Mouse (Mus musculus) bone marrow, adult 2 months (tissue): ENCODE results near the gene Rnf168. TPM values are rescaled to one million over a fixed set of nuclear protein-coding genes. Genes with fewer than 3 reads are reported as not detected.
"Not testable (repeated sequence)": the region's sequence is repeated elsewhere in the genome, so short reads cannot be mapped to it uniquely, and the experiment has no call there.

Experiments
- H3K27ac ChIP-seq: fragments of 200-500 bp; 2 replicates; pipeline ENCODE4 v1.5.1; 2012; ENCODE audit warnings: low read depth, mild to moderate bottlenecking, control low read depth, inconsistent platforms, low read length; ENCODE audit not compliant: control insufficient read depth, poor library complexity, insufficient read depth
- H3K4me1 ChIP-seq: fragments of 200-500 bp; 2 replicates; pipeline ENCODE4 v1.6.1; 2011; ENCODE audit warnings: low read length; ENCODE audit not compliant: control insufficient read depth, insufficient read depth
- H3K4me3 ChIP-seq: fragments of 200-500 bp; replicated peaks from 2 replicates; pipeline ENCODE3; 2011; ENCODE audit warnings: mild to moderate bottlenecking, low read depth, low read length, control low read depth; ENCODE audit not compliant: control insufficient read depth
- CTCF ChIP-seq: fragments of 200-500 bp; IDR thresholded peaks from 2 replicates; pipeline ENCODE4 v1.5.1; 2011; ENCODE audit warnings: low read length, control low read depth; ENCODE audit not compliant: control insufficient read depth, insufficient read depth
- POLR2A ChIP-seq: fragments of 200-500 bp; IDR thresholded peaks from 2 replicates; pipeline ENCODE4 v1.6.1; 2011; ENCODE audit warnings: low read depth, mild to moderate bottlenecking, control low read depth, low read length, borderline replicate concordance; ENCODE audit not compliant: control insufficient read depth
- WGBS: fragments of 180-500 bp; shearing (Covaris S2); methylation state at CpG from one replicate; pipeline ENCODE4 v1.1.7; 2018; 5-methylcytosine and 5-hydroxymethylcytosine counted together
- polyA plus RNA-seq: library from polyadenylated mRNA; stranded (reverse); fragments of >200 nt; gene quantifications from 2 replicates; pipeline ENCODE4 v1.2.4, GENCODE M21; 2011; ENCODE audit warnings: low replicate concordance; ENCODE audit not compliant: missing spikeins, insufficient read depth, insufficient read length

Rnf168 gene
- polyA plus RNA-seq: 22.6 and 32.5 TPM in 2 replicates

DNA sequence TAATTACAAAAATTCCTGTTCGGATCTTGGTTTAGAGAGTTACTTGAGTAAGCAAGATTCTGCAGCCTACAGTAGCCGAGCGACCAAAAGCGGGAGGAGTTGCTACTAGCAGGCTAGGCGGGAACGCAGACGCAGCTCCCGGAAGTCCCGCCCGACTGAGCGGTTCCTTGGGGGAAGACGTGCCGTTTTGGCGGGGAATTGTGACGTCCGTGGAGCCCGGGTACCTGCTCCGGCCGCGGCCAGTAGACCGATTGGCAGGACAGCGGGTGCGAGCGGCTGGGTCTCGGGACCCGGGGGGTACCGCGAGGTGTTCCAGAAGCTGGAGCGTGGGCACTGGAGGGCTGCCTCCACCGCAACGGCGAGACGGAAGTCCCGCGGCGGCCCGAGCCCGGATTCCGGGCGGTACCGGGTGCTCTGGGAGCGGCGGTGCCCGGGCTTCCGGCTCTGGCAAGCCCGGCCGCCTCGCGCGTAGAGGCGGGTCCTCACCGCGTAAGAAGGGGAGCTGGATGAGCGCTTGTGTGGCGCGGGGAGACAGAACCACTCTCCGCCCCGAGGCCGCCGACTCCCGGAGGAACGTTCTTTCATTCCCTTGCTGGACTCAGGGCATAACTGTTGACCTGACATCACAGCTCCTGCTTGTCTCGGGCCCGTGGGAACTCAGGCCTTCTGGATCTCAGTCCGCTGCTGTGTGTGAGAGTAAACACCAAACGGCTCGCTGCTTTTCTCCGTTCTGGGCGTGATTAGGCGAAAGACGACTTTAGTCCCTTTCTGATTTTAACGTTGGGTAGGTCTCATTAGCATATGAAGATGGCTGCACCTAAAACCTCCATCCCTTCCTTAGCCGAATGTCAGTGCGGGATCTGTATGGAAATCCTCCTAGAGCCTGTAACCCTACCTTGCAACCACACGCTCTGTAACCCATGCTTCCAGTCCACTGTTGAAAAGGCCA lies at the start of gene Rnf168:
Gene Rnf168, plus strand, starts transcription at position 152 of the 949 bp plus-strand sequence.
- TF ChIP-seq POLR2A: peak; percentile 74; the same call in 1 of the 2 replicates
- no peak for TF ChIP-seq CTCF
- H3K4me3 ChIP-seq: peak within 1 kb of the TSS; percentile 95
- under 1% methylated on average over 75 of the region's 75 CpGs for WGBS

GRCm38 (mm10) chr16:32232050-32232449 lies 45.2 kb upstream of the Rnf168 start:
- H3K4me1 ChIP-seq, H3K27ac ChIP-seq, H3K4me3 ChIP-seq: not testable (repeated sequence)
- WGBS: 58% methylated on average over 3 of the region's 3 CpGs

More for the DNA sequence above, at the start of gene Rnf168:
- H3K4me1 ChIP-seq: peaks cover 6% of the 10 kb centered on the region
- peak within 1 kb of the TSS; percentile 86 for H3K27ac ChIP-seq

DNA sequence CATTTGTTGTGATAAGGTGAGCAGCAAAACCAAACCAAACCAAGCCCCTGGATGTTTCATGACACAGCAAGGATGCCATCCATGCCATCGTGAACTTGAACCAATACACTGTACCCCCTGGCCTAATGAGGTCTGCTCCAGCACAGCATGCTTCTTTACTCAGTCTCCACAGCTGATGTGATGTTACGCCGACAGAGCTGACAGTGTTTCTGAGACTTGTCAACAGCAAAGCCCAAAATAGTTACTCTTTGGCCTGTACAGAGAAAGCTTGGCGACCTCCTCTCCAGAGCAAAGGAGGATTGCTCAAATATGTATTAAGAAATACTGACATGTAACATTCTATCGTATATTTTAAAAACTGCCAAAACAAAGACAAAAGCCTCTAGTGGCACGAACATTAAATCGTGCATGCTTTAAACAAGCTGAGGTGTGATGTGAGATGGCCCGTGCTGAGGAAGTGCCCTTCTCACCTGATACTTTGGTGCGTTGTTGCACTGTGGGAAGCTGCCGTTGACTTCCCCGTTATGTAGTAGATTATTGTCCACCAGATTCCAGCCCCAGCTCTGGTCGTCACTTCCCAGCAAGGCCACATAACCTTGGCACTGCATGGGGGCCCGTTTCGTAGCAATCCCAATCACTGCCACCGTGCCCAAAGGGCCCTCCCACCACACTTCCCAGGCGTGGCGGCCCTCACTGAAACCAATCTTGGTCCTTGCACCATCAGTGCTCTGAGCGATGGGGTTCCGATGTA lies 39.2 kb upstream of the Rnf168 start:
- H3K4me1 ChIP-seq: no peaks in the 10 kb centered on the region; the same call in 1 of the 2 replicates

GRCm38 (mm10) chr16:32239428-32240312 lies 37.6 kb upstream of the Rnf168 start:
- H3K4me1 ChIP-seq: no peaks in the 10 kb centered on the region
- WGBS: 80% methylated on average over 2 of the region's 2 CpGs
- no peak overlapping the region for H3K27ac ChIP-seq
- TF ChIP-seq CTCF: no peak
- no peak for TF ChIP-seq POLR2A
- no peak overlapping the region for H3K4me3 ChIP-seq

More for the DNA sequence above, 39.2 kb upstream of the Rnf168 start:
- no peak overlapping the region for H3K27ac ChIP-seq
- 80% methylated on average over 19 of the region's 19 CpGs for WGBS
- no peak overlapping the region for H3K4me3 ChIP-seq
- TF ChIP-seq POLR2A (no peak), CTCF (no peak)

DNA sequence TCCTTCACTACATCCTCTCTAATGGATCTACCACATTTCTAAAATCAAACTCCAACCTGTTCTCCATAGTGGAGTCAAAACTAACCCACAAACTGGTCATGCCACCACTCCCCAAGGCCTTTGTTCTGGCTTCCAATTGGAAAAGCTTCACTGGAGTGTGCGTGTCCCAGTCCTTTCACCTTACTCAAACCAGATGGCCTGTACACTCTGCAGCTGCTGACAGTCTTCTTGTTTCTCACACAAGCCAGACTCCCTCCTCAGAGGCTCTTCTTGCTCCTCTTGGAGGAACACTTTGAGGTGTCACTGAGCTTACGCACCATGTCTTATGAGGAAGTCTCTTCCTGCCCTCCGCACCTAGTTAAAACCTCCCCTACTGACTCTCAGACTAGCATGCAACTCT lies 33.4 kb upstream of the Rnf168 start:
- H3K4me1 ChIP-seq: no peaks in the 10 kb centered on the region; the same call in 1 of the 2 replicates
- 75% methylated on average over 3 of the region's 3 CpGs for WGBS
- no peak overlapping the region for H3K27ac ChIP-seq
- TF ChIP-seq CTCF (no peak), POLR2A (no peak)
- no peak overlapping the region for H3K4me3 ChIP-seq

DNA sequence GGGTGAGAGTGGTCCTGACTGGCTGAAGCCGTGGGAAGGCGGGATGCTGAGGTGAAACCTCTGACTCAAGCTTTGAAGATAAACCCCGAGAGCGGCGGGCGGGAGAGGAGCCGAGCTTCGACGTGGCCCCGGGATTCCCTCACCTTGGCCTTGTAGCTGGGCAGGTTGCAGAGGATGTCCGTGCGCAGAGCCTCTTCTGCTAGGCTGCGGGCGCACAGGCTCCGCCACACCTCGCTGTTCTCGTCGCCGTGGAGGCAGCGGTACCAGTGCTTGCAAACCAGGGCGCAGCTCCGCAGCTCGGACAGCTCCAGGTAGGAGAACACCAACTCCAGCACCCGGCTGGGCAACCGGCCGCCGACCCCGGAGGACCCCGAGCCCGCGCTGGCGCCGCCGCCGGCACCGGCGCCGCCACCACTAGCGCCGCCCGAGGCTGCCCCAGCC lies 30.9 kb upstream of the Rnf168 start:
- no peaks in the 10 kb centered on the region; the same call in 1 of the 2 replicates for H3K4me1 ChIP-seq
- H3K27ac ChIP-seq: peak overlapping the region; percentile 82
- whole genome bisulfite sequencing: under 1% methylated on average over 41 of the region's 41 CpGs
- peak overlapping the region; percentile 91 for H3K4me3 ChIP-seq
- TF ChIP-seq POLR2A (peak; percentile 51; the same call in 1 of the 2 replicates), CTCF (no peak)

DNA sequence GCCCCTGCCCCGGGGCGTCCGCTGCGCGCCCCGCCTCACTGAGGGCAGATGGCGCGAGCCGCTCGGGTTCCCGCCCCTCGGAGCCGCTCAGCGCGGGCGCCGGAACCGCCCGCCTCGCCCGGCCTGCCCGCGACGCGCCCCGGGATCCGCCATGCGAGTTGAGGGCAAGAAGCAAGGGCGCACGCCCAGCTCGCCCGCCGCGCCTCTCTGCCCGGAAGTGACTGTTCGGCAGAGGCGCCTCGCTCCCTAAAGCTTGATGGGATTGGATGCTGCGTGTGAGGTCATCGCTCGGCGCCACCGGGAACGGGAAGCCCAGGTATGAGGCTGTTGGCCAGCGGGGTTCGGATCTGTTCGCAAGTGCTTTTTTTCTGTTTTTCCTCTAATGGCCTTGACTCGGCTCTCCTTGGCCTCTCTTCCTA lies 30.3 kb upstream of the Rnf168 start, which contains the start of the genes Fbxo45 and Wdr53:
Gene Fbxo45, minus strand, starts transcription at position 207 of the 419 bp plus-strand sequence.
Gene Wdr53, plus strand, starts transcription at position 276 of the 419 bp plus-strand sequence.
- TF ChIP-seq POLR2A: peak; percentile 73; the same call in 1 of the 2 replicates
- no peak for TF ChIP-seq CTCF
- under 1% methylated on average over 48 of the region's 48 CpGs for WGBS
- Histone ChIP-seq H3K27ac (peak within 1 kb of the TSS; percentile 82), H3K4me3 (peak within 1 kb of the TSS; percentile 91), H3K4me1 (no peaks in the 10 kb centered on the region; the same call in 1 of the 2 replicates)

- H3K4me3 ChIP-seq, H3K4me1 ChIP-seq, H3K27ac ChIP-seq: not testable (repeated sequence)
- WGBS: 74% methylated on average over 2 of the region's 2 CpGs
Measured at GRCm38 (mm10) chr16:32264225-32264624, 13.0 kb upstream of the Rnf168 start.
